Mouse (Mus musculus) MEL (cell line): Measurements from ENCODE around the gene Rpl28. TPM values are rescaled to one million over a fixed set of nuclear protein-coding genes. Genes with fewer than 3 reads are reported as not detected.

ENCODE experiments used
- DNase-seq: peaks from one replicate; pipeline ENCODE4 v3.0.0; 2011; ENCODE audit warnings: low read depth, low spot score
- H3K27ac ChIP-seq: 2 replicates; pipeline ENCODE4 v1.5.1; 2012; ENCODE audit warnings: low read depth, mild to moderate bottlenecking, control low read depth, low read length, moderate library complexity; ENCODE audit not compliant: control insufficient read depth
- H3K27me3 ChIP-seq, 2 experiments: fragments of 150-350 bp in 1 of 2; sonication (generic) in 1 of 2; 2 replicates each; pipeline ENCODE4 v1.6.1; 2012; ENCODE audit warnings: low read length in 2 of 2, mild to moderate bottlenecking in 2 of 2, improper control_type of control experiment in 1 of 2, moderate library complexity in 1 of 2; ENCODE audit not compliant: insufficient read depth in 2 of 2, control insufficient read depth in 1 of 2
- H3K36me3 ChIP-seq, 2 experiments: 2 replicates each; pipeline ENCODE4 v1.6.1; 2012 to 2014; ENCODE audit warnings: low read length in 2 of 2, improper control_type of control experiment in 1 of 2, inconsistent platforms in 1 of 2, mild to moderate bottlenecking in 1 of 2; ENCODE audit not compliant: insufficient read depth in 2 of 2, control insufficient read depth in 1 of 2
- H3K4me1 ChIP-seq, 2 experiments: fragments of 150-350 bp in 1 of 2; sonication (generic) in 1 of 2; 2 replicates each; pipeline ENCODE4 v1.6.1; 2012; ENCODE audit warnings: low read length in 2 of 2, improper control_type of control experiment in 1 of 2, mild to moderate bottlenecking in 1 of 2; ENCODE audit not compliant: insufficient read depth in 2 of 2, control insufficient read depth in 1 of 2
- H3K4me3 ChIP-seq, 2 experiments: fragments of 150-350 bp in 1 of 2; sonication (generic) in 1 of 2; 2 replicates each; pipeline ENCODE4 v1.5.1; 2012; ENCODE audit warnings: low read depth in 2 of 2, low read length in 2 of 2, mild to moderate bottlenecking in 2 of 2, moderate library complexity in 2 of 2, control low read depth in 1 of 2, improper control_type of control experiment in 1 of 2; ENCODE audit not compliant: control insufficient read depth in 1 of 2, insufficient read depth in 1 of 2
- H3K79me2 ChIP-seq: 2 replicates; pipeline ENCODE4 v1.6.1; 2012; ENCODE audit warnings: mild to moderate bottlenecking, low read length, moderate library complexity; ENCODE audit not compliant: control insufficient read depth, poor library complexity, insufficient read depth
- H3K9ac ChIP-seq: 2 replicates; pipeline ENCODE4 v1.6.1; 2012; ENCODE audit warnings: low read depth, mild to moderate bottlenecking, control low read depth, low read length, moderate library complexity; ENCODE audit not compliant: control insufficient read depth, poor library complexity, severe bottlenecking
- H3K9me3 ChIP-seq: fragments of 150-350 bp; sonication (generic); replicated peaks from 2 replicates; pipeline ENCODE4 v1.6.1; 2012; ENCODE audit warnings: mild to moderate bottlenecking, low read length, improper control_type of control experiment, moderate library complexity; ENCODE audit not compliant: insufficient read depth
- CHD1 ChIP-seq: IDR thresholded peaks from 2 replicates; pipeline ENCODE4 v1.6.1; 2012; ENCODE audit warnings: low read depth, mild to moderate bottlenecking, inconsistent platforms, low read length, improper control_type of control experiment
- CHD2 ChIP-seq: IDR thresholded peaks from 2 replicates; pipeline ENCODE4 v1.6.1; 2011; ENCODE audit warnings: low read length, improper control_type of control experiment
- EP300 ChIP-seq, 2 experiments: IDR thresholded peaks; 2 replicates each; pipeline ENCODE4 v1.6.1; 2011; ENCODE audit warnings: improper control_type of control experiment in 2 of 2, low read length in 2 of 2, low read depth in 1 of 2, mild to moderate bottlenecking in 1 of 2
- ETS1 ChIP-seq: IDR thresholded peaks from 2 replicates; pipeline ENCODE4 v1.6.1; 2012; ENCODE audit warnings: low read depth, mild to moderate bottlenecking, inconsistent platforms, low read length, improper control_type of control experiment, moderate library complexity
- GATA1 ChIP-seq: IDR thresholded peaks from 2 replicates; pipeline ENCODE4 v1.6.1; 2011; ENCODE audit warnings: low read depth, low read length, improper control_type of control experiment
- JUND ChIP-seq: IDR thresholded peaks from 2 replicates; pipeline ENCODE4 v1.6.1; 2011; ENCODE audit warnings: low read depth, mild to moderate bottlenecking, improper control_type of control experiment, low read length
- KAT2A ChIP-seq: conservative IDR thresholded peaks from 2 replicates; pipeline ENCODE4 v1.6.1; 2012; ENCODE audit warnings: low read depth, low read length, improper control_type of control experiment, inconsistent platforms
- MAFK ChIP-seq: IDR thresholded peaks from 2 replicates; pipeline ENCODE4 v1.6.1; 2011; ENCODE audit warnings: low read depth, mild to moderate bottlenecking, low read length, improper control_type of control experiment, borderline replicate concordance
- MXI1 ChIP-seq: IDR thresholded peaks from 2 replicates; pipeline ENCODE4 v1.6.1; 2011; ENCODE audit warnings: mild to moderate bottlenecking, low read depth, low read length, improper control_type of control experiment
- NELFE ChIP-seq: IDR thresholded peaks from 2 replicates; pipeline ENCODE4 v1.6.1; 2011; ENCODE audit warnings: low read depth, low read length, improper control_type of control experiment
- RAD21 ChIP-seq: IDR thresholded peaks from 2 replicates; pipeline ENCODE4 v1.6.1; 2011; ENCODE audit warnings: mild to moderate bottlenecking, low read depth, low read length, improper control_type of control experiment
- TAL1 ChIP-seq: IDR thresholded peaks from 2 replicates; pipeline ENCODE4 v1.6.1; 2012; ENCODE audit warnings: mild to moderate bottlenecking, inconsistent platforms, low read length, moderate library complexity, mixed read lengths
- USF2 ChIP-seq, 2 experiments: IDR thresholded peaks; 2 replicates each; pipeline ENCODE4 v1.6.1; 2011 to 2012; ENCODE audit warnings: improper control_type of control experiment in 2 of 2, low read length in 2 of 2, borderline replicate concordance in 1 of 2, inconsistent platforms in 1 of 2, low read depth in 1 of 2, mild to moderate bottlenecking in 1 of 2; ENCODE audit not compliant: insufficient read depth in 1 of 2
- polyA plus RNA-seq, 2 experiments: library from polyadenylated mRNA; stranded (reverse) in 1 of 2; unstranded in 1 of 2; fragments of >175 nt in 1 of 2; fragments of >200 nt in 1 of 2; gene quantifications; 2 replicates each; pipeline versions ENCODE4 v1.2.1 to v1.2.4; 2012; ENCODE audit warnings: low replicate concordance in 2 of 2, low read depth in 1 of 2; ENCODE audit not compliant: insufficient read length in 2 of 2, insufficient read depth in 1 of 2, missing spikeins in 1 of 2
- total RNA-seq: library from RNA; depleted of rRNA; stranded (reverse); fragments of 300-350 nt; gene quantifications from 2 replicates; pipeline ENCODE4 v1.2.3, GENCODE M21; 2012

Rpl28 gene
- total and polyA plus RNA-seq, 3 experiments: 1,000 to 9,991 (median 2,264) TPM

DNA sequence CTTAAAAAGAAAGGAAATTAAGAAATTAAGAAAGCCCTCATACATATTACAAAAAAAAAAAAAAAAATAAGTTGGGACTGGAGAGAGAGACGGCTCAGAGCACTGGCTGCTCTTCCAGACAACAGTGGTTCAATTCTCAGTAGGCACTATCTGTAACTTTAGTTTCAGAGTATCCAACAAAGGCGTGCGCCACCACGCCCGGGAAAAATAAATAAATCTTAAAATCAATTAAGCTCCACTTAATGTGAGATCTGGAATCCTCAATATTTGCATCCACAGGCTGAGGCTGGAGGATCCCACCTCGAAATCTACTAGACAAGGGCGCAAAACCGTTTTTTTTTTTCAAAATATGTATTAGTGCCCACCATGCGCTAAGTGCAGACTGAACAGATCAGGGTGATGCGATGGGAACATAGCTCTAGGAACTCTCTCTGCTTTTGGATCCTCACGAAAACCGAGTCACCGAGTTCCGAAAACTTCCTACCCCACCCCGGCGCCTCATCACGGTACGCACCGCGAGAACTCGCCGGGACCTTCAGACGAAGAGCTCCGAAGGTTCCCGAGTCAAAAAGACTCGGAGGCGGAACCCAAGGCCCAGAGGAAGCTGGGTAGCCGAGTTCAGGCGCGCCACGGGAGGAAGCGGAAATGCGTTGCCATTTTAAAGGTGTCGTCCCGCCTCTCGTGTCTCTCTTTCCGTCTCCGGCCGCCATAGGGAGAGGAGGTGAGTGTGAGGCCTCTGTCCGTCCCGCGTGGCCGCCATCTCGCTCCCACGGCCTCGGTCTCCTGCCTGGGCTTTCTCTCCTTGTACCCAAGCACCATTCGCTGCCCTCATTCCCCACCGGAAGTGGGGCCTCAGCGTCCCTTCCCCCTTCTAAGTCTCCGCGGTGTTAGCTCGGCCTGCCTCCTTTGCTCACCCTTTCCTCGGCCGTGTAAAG lies at the start of gene Rpl28 (continued):
- no peak for TF ChIP-seq MAFK
- peak; percentile 82 for TF ChIP-seq KAT2A
- no peak for TF ChIP-seq EP300 (IDR thresholded peaks at IDR 0.05; ENCODE audit: low read depth in 1 of 2, low read length in 2 of 2)
- TF ChIP-seq RAD21: no peak
- no peak for TF ChIP-seq GATA1
- peak; percentile 81; the same call in 1 of the 2 replicates for TF ChIP-seq CHD1

- no peaks in the 10 kb centered on the region for H3K27me3 ChIP-seq
- H3K9ac ChIP-seq: no peak overlapping the region
- peaks cover 0 to 4% of the 10 kb centered on the region in 2 experiments; a peak in 2 of 4 replicates for H3K36me3 ChIP-seq
- H3K4me3 ChIP-seq: no peak overlapping the region
- no peak overlapping the region for H3K27ac ChIP-seq
- H3K79me2 ChIP-seq: no peaks in the 10 kb centered on the region; the same call in 1 of the 2 replicates
- no peaks in the 10 kb centered on the region for H3K9me3 ChIP-seq
- TF ChIP-seq TAL1: peak; percentile 54
- no peak for TF ChIP-seq JUND
- no peak for TF ChIP-seq CHD2
- peaks cover 2 to 16% of the 10 kb centered on the region in 2 experiments for H3K4me1 ChIP-seq
- DNase-seq: no peak
These were observed 49.3 kb upstream of the Rpl28 start for GRCm38 (mm10) chr7:4743354-4743753.

DNA sequence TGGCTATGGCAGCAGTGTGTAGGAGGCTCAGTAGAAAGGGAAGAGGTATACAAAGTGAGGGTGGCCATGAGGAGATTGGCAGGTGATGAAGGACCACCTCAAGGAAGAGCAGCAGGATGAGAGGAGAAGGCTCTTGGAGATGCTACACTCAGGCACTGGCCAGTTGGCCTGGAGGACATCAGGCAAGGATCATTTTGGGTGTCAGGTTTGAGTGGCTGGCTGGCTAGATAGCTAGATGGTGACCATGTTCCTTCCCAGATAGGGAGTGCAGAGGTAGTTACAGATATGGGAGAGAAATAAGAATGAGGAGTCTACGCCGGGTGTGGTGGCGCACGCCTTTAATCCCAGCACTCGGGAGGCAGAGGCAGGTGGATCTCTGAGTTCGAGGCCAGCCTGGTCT lies 47.8 kb upstream of the Rpl28 start:
- Histone ChIP-seq H3K36me3 (no peaks in the 10 kb centered on the region), H3K79me2 (no peaks in the 10 kb centered on the region; the same call in 1 of the 2 replicates), H3K9me3 (no peaks in the 10 kb centered on the region), H3K27ac (no peak overlapping the region), H3K4me3 (no peak overlapping the region), H3K9ac (no peak overlapping the region), H3K27me3 (no peaks in the 10 kb centered on the region), H3K4me1 (peaks cover 2 to 9% of the 10 kb centered on the region in 2 experiments; a peak in 3 of 4 replicates)
- no peak for DNase-seq
- TF ChIP-seq JUND (no peak), USF2 (IDR thresholded peaks at IDR 0.05; ENCODE audit: borderline replicate concordance in 1 of 2, insufficient read depth in 1 of 2, low read depth in 1 of 2, low read length in 2 of 2) (no peak), RAD21 (no peak), ETS1 (no peak), NELFE (no peak), MXI1 (no peak)
